Mouse (Mus musculus) heart, postnatal 0 days (tissue): ENCODE results near the gene Rsph14. TPM values are rescaled to one million over a fixed set of nuclear protein-coding genes. Genes with fewer than 3 reads are reported as not detected.
A peak's percentile ranks its signal among the peaks of the same experiment; 100 is the strongest.

Experiments used
- ATAC-seq: fragments of 200-750 bp; cut with Nextera tagmentation; 2 replicates; pipeline ENCODE4 v1.8.0; 2017; ENCODE audit warnings: low read depth, moderate number of reproducible peaks, moderate library complexity; ENCODE audit not compliant: insufficient read depth
- DNase-seq: peaks from one replicate; pipeline ENCODE4 v3.0.0-alpha.2; 2016; ENCODE audit warnings: low spot score
- H3K27ac ChIP-seq: fragments of 300-500 bp; sonication (generic); 2 replicates; pipeline ENCODE4 v1.5.1; 2014; ENCODE audit warnings: low read depth, mild to moderate bottlenecking
- H3K27me3 ChIP-seq: fragments of 300-500 bp; sonication (generic); 2 replicates; pipeline ENCODE4 v1.6.1; 2014; ENCODE audit warnings: low read length, mixed read lengths; ENCODE audit not compliant: control insufficient read depth, insufficient read depth
- H3K36me3 ChIP-seq: fragments of 300-500 bp; sonication (generic); replicated peaks from 2 replicates; pipeline ENCODE4 v1.6.1; 2014; ENCODE audit warnings: low read length, mixed read lengths; ENCODE audit not compliant: control insufficient read depth, insufficient read depth
- H3K4me1 ChIP-seq: fragments of 300-500 bp; sonication (generic); 2 replicates; pipeline ENCODE4 v1.6.1; 2014; ENCODE audit warnings: antibody characterized with exemption; ENCODE audit not compliant: control insufficient read depth, insufficient read depth
- H3K4me2 ChIP-seq: fragments of 300-500 bp; sonication (generic); 2 replicates; pipeline ENCODE4 v1.6.1; 2014; ENCODE audit warnings: low read depth, mild to moderate bottlenecking, low read length, moderate library complexity
- H3K4me3 ChIP-seq: fragments of 300-500 bp; sonication (generic); 2 replicates; pipeline ENCODE4 v1.5.1; 2014; ENCODE audit warnings: low read depth, low read length
- H3K9ac ChIP-seq: fragments of 300-500 bp; sonication (generic); replicated peaks from 2 replicates; pipeline ENCODE4 v1.6.1; 2014; ENCODE audit warnings: low read depth, low read length, mixed read lengths
- H3K9me3 ChIP-seq: fragments of 300-500 bp; sonication (generic); replicated peaks from 2 replicates; pipeline ENCODE4 v1.6.1; 2016; ENCODE audit warnings: low read length; ENCODE audit not compliant: control insufficient read depth
- CTCF ChIP-seq: IDR thresholded peaks from 2 replicates; pipeline ENCODE4 v1.5.1; 2016; ENCODE audit warnings: antibody characterized with exemption, control low read depth, low read depth
- EP300 ChIP-seq: IDR thresholded peaks from 2 replicates; pipeline ENCODE4 v1.6.1; 2016; ENCODE audit warnings: antibody characterized with exemption, low read depth
- WGBS: fragments of 180-500 bp; shearing (Covaris S2); extraction: QIAGEN DNeasy Blood & Tissue Kit; methylation state at CpG from one replicate; pipeline ENCODE4 v1.1.7; 2014; 5-methylcytosine and 5-hydroxymethylcytosine counted together
- polyA plus RNA-seq: library from polyadenylated mRNA; unstranded; fragments of >200 nt; fragmentation: Nextera tagmentation; extraction: Ambion mirVana; gene quantifications from 2 replicates; pipeline ENCODE4 v1.2.1, GENCODE M21; 2015
- total RNA-seq: library from RNA; depleted of rRNA; stranded (reverse); fragments of >200 nt; gene quantifications from 2 replicates; pipeline ENCODE4 v1.2.3, GENCODE M21; 2014; ENCODE audit warnings: low replicate concordance

Gene Rsph14
- total and polyA plus RNA-seq, 2 experiments from 2014 or later: not detected

- H3K27me3 ChIP-seq: no peaks in the 10 kb centered on the region
- no peak overlapping the region for H3K4me3 ChIP-seq
- no peak for TF ChIP-seq EP300
- no peak for TF ChIP-seq CTCF
- no peaks in the 10 kb centered on the region for H3K9me3 ChIP-seq
- H3K27ac ChIP-seq: no peak overlapping the region
- H3K36me3 ChIP-seq: no peaks in the 10 kb centered on the region
- DNase-seq: no peak
- no peak overlapping the region for H3K9ac ChIP-seq
- ATAC-seq: no peak
- H3K4me2 ChIP-seq: no peak overlapping the region
- no peaks in the 10 kb centered on the region for H3K4me1 ChIP-seq
- WGBS: 72% methylated on average over 12 of the region's 12 CpGs
Observed at GRCm38 (mm10) chr10:74934521-74934920, 97.9 kb downstream of the Rsph14 start.

DNA sequence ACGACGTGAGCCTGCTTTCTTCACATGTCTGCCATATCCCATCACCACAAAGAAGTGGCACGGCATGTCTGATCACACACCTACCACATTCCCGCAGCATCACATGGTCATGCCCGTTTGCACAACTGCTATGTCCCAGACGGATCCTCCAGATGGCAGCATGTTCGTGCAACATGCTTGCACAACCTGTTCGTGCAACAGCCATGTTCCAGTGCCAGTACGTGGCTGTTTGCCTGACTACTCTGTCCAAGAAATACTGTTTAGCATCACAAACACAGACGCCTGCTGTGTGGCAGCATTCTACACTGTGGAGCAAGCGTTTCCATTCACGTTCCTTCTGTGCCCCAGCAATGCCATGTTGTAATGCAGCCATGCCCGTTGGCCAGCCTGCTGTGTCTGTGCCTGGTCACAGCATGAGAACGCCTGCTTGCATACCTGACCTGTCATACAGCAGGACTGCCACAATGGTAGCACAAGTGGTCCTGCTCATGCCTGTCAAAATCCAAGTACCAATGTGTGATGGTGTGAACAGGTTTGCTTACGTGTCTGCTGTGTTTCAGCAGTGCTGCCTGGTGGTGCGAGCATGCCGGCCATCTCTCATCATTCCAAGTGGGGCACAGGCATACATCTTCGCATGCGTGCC lies 98.7 kb downstream of the Rsph14 start:
- Histone ChIP-seq H3K9me3 (no peaks in the 10 kb centered on the region), H3K4me2 (no peak overlapping the region), H3K27ac (no peak overlapping the region), H3K36me3 (no peaks in the 10 kb centered on the region), H3K4me3 (no peak overlapping the region), H3K4me1 (no peaks in the 10 kb centered on the region), H3K9ac (no peak overlapping the region), H3K27me3 (no peaks in the 10 kb centered on the region)
- WGBS: 76% methylated on average over 19 of the region's 19 CpGs
- no peak for DNase-seq
- no peak for TF ChIP-seq EP300
- no peak for TF ChIP-seq CTCF
- no peak for ATAC-seq

DNA sequence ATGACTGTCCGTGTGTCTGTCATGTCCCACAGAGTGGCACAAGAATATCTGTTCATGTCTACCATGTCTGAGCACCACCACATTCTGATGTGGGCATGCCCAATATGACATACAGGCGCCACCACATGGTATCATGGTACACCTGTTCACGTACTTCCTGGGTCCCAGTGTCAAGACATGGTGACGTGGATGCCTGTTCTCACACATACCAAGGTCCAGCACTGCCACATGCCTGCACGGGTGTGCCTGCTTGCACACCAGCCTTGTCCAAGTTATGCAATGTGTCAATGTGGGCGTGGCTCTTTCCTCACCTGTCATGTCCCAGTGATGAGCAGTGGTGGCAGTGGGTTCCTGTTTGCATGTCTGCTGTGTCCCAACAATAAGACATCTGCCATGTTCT lies 99.9 kb downstream of the Rsph14 start:
- H3K36me3 ChIP-seq: no peaks in the 10 kb centered on the region

GRCm38 (mm10) chr10:74931631-74932030 lies 100.8 kb downstream of the Rsph14 start:
- no peak for TF ChIP-seq EP300
- TF ChIP-seq CTCF: no peak
- no peak overlapping the region for H3K9ac ChIP-seq
- WGBS: 72% methylated on average over 6 of the region's 6 CpGs
- no peaks in the 10 kb centered on the region for H3K36me3 ChIP-seq
- DNase-seq: no peak
- no peak overlapping the region for H3K27ac ChIP-seq
- H3K27me3 ChIP-seq: no peaks in the 10 kb centered on the region
- ATAC-seq: no peak
- H3K4me2 ChIP-seq: no peak overlapping the region
- H3K9me3 ChIP-seq: no peaks in the 10 kb centered on the region
- H3K4me1 ChIP-seq: no peaks in the 10 kb centered on the region
- no peak overlapping the region for H3K4me3 ChIP-seq

More for the DNA sequence above, 99.9 kb downstream of the Rsph14 start:
- TF ChIP-seq EP300: no peak
- TF ChIP-seq CTCF: no peak
- no peaks in the 10 kb centered on the region for H3K4me1 ChIP-seq
- no peak overlapping the region for H3K4me2 ChIP-seq
- no peaks in the 10 kb centered on the region for H3K9me3 ChIP-seq
- H3K9ac ChIP-seq: no peak overlapping the region
- no peak overlapping the region for H3K27ac ChIP-seq
- DNase-seq (no peak), ATAC-seq (no peak)
- H3K4me3 ChIP-seq: no peak overlapping the region
- no peaks in the 10 kb centered on the region for H3K27me3 ChIP-seq
- 76% methylated on average over 6 of the region's 6 CpGs for WGBS

DNA sequence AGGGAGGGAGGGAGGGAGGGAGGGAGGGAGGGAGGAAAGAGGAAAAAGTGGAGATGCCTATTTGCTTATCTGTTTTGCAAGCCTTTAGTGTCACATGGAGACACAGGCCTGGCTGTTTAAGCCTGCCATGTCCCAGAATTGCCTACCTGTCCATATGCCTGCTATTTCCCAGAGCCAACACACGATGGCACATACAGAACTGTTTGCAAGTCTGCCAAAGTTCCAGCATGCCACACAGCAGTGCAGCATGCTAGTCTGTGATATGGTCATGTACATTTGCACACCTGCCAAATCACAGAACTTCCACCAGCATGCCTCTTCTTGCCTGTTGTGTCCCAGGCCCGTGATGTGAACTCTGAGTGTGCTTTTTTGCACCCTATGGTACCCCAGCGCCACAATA lies 101.8 kb downstream of the Rsph14 start:
- Histone ChIP-seq H3K9me3 (no peaks in the 10 kb centered on the region), H3K4me3 (no peak overlapping the region), H3K9ac (no peak overlapping the region), H3K27ac (no peak overlapping the region), H3K4me1 (no peaks in the 10 kb centered on the region), H3K36me3 (no peaks in the 10 kb centered on the region), H3K27me3 (no peaks in the 10 kb centered on the region), H3K4me2 (no peak overlapping the region)
- peak; percentile 14; the same call in 1 of the 2 replicates for TF ChIP-seq CTCF
- TF ChIP-seq EP300: no peak
- ATAC-seq (no peak), DNase-seq (no peak)
- WGBS: 58% methylated on average over 3 of the region's 3 CpGs

- Histone ChIP-seq H3K27ac (no peak overlapping the region), H3K4me1 (no peaks in the 10 kb centered on the region), H3K27me3 (0 out of 2 replicates have a peak, but pooled peaks cover 5% of the 10 kb centered on the region), H3K9ac (no peak overlapping the region), H3K36me3 (no peaks in the 10 kb centered on the region), H3K4me3 (no peak overlapping the region), H3K4me2 (no peak overlapping the region), H3K9me3 (no peaks in the 10 kb centered on the region)
- DNase-seq (no peak), ATAC-seq (no peak)
- 72% methylated on average over 6 of the region's 6 CpGs for WGBS
- TF ChIP-seq CTCF (peak; percentile 33), EP300 (no peak)
Observed at GRCm38 (mm10) chr10:74929578-74929977, 102.8 kb downstream of the Rsph14 start.
